Mouse (Mus musculus): Measurements from ENCODE around the gene Mrgprd. TPM values are rescaled to one million over a fixed set of nuclear protein-coding genes. Genes with fewer than 3 reads are reported as not detected.

Mrgprd gene
- polyA plus RNA-seq, 1 experiment = not detected

DNA sequence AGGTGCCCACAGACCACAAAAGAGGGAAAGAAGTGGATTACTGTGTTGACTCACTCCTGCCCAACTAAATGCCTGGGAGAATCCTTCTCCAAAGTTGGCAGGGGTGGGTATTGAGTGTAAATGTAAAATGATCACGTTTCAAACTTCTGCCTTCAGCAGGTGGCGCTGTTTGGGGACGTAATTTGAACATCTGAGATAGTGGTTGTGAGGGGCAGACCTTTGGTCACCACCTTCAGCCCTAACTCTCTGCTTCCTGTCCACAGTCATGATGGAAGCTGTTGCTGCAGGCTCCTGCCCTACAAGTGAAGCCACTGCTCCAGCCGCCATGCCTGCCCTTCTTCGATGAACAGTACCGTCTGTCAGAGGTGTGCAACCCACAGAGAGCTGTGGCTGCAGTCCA is 20.8 kb upstream of the Mrgprd start:
- no peak for TF ChIP-seq POLR2A (IDR thresholded peaks at IDR 0.05; ENCODE audit: low read depth, low read length)
- no peak for TF ChIP-seq CTCF (IDR thresholded peaks at IDR 0.05; ENCODE audit: extremely low read depth, insufficient read depth, insufficient read length, insufficient replicate concordance)
- Histone ChIP-seq H3K27me3 (ENCODE audit: control insufficient read depth, insufficient read depth, low read length) (no peaks in the 10 kb centered on the region), H3K36me3 (ENCODE audit: control insufficient read depth, insufficient read depth, low read length) (no peaks in the 10 kb centered on the region), H3K27ac (ENCODE audit: insufficient read depth, low read length) (no peak overlapping the region), H3K4me1 (ENCODE audit: control insufficient read depth, insufficient read depth, insufficient read length) (no peaks in the 10 kb centered on the region), H3K4me3 (ENCODE audit: extremely low read depth, insufficient read depth, insufficient read length) (no peak overlapping the region)
- DNase-seq (ENCODE audit: low read depth in 1 of 2, low spot score in 2 of 2) = no peak
- WGBS = 40% methylated on average over 6 of the region's 6 CpGs

DNA sequence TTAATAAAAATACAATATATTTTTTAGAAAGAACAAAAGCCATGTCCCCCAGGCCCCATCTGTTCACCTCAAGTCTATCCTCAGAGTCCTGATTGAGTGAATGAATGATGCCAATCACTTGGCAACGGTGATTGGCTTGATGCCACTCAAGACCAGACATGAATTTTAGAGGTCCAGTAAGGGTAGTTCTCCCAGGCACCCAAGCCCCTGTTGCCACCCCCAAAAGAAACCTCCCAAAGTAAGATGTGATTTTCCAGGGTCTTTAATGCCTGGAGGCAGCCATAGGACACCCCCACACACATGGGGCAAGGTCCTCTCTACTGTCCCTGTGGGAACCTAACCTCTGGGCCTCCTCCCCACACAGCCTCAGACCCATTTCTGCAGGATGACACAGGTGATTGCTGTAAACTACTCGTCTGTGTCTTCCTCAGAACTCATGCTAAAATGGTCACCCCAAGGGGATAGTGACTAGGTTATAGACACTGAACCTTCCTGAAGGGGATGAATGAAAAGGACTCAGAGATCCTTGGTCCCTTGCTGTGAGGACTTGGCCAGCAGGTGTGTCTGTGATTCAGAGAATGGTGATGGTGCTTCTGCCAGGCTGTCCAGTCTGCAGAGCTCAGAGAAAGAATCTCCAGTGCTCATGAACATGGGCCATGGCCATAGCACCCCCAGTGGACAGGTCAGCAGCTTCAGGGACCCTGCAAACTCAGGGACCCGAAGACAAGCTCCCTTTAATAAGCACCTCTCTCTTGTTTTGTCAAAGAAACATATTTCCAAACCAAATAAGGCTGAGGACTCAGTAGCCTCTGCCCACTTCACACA is 15.8 kb upstream of the Mrgprd start:
- 71% methylated on average over 3 of the region's 3 CpGs for WGBS
- DNase-seq (ENCODE audit: low read depth in 1 of 2, low spot score in 2 of 2) = no peak
- Histone ChIP-seq H3K36me3 (ENCODE audit: control insufficient read depth, insufficient read depth, low read length) (no peaks in the 10 kb centered on the region), H3K4me1 (ENCODE audit: control insufficient read depth, insufficient read depth, insufficient read length) (no peaks in the 10 kb centered on the region), H3K27me3 (ENCODE audit: control insufficient read depth, insufficient read depth, low read length) (no peaks in the 10 kb centered on the region), H3K4me3 (ENCODE audit: extremely low read depth, insufficient read depth, insufficient read length) (no peak overlapping the region), H3K27ac (ENCODE audit: insufficient read depth, low read length) (no peak overlapping the region)
- TF ChIP-seq POLR2A (IDR thresholded peaks at IDR 0.05; ENCODE audit: low read depth, low read length) (no peak), CTCF (IDR thresholded peaks at IDR 0.05; ENCODE audit: extremely low read depth, insufficient read depth, insufficient read length, insufficient replicate concordance) (no peak)

- Histone ChIP-seq H3K4me1 (ENCODE audit: control insufficient read depth, insufficient read depth, insufficient read length) (no peaks in the 10 kb centered on the region), H3K27me3 (ENCODE audit: control insufficient read depth, insufficient read depth, low read length) (no peaks in the 10 kb centered on the region), H3K27ac (ENCODE audit: insufficient read depth, low read length) (no peak overlapping the region), H3K36me3 (ENCODE audit: control insufficient read depth, insufficient read depth, low read length) (no peaks in the 10 kb centered on the region), H3K4me3 (ENCODE audit: extremely low read depth, insufficient read depth, insufficient read length) (no peak overlapping the region)
- 75% methylated on average over 7 of the region's 7 CpGs for WGBS
- no peak for TF ChIP-seq POLR2A (IDR thresholded peaks at IDR 0.05; ENCODE audit: low read depth, low read length)
- no peak for TF ChIP-seq CTCF (IDR thresholded peaks at IDR 0.05; ENCODE audit: extremely low read depth, insufficient read depth, insufficient read length, insufficient replicate concordance)
- DNase-seq (ENCODE audit: low read depth in 1 of 2, low spot score in 2 of 2) = no peak
These were observed 14.9 kb upstream of the Mrgprd start for GRCm38 (mm10) chr7:145299562-145300320.

GRCm38 (mm10) chr7:145300321-145301007 is 14.2 kb upstream of the Mrgprd start, which contains the start of gene Mrgprf:
Mrgprf (plus strand) TSS chr7:145300828.
- WGBS = 62% methylated on average over 12 of the region's 13 CpGs
- H3K27ac ChIP-seq (ENCODE audit: insufficient read depth, low read length) = no peak within 1 kb of the TSS

GRCm38 (mm10) chr7:145301008-145301340 is 13.7 kb upstream of the Mrgprd start:
- no peak for DNase-seq (ENCODE audit: low read depth in 1 of 2, low spot score in 2 of 2)
- Histone ChIP-seq H3K36me3 (ENCODE audit: control insufficient read depth, insufficient read depth, low read length) (no peaks in the 10 kb centered on the region), H3K27ac (ENCODE audit: insufficient read depth, low read length) (no peak overlapping the region), H3K27me3 (ENCODE audit: control insufficient read depth, insufficient read depth, low read length) (no peaks in the 10 kb centered on the region), H3K4me3 (ENCODE audit: extremely low read depth, insufficient read depth, insufficient read length) (no peak overlapping the region), H3K4me1 (ENCODE audit: control insufficient read depth, insufficient read depth, insufficient read length) (no peaks in the 10 kb centered on the region)
- no peak for TF ChIP-seq POLR2A (IDR thresholded peaks at IDR 0.05; ENCODE audit: low read depth, low read length)
- no peak for TF ChIP-seq CTCF (IDR thresholded peaks at IDR 0.05; ENCODE audit: extremely low read depth, insufficient read depth, insufficient read length, insufficient replicate concordance)

More at GRCm38 (mm10) chr7:145300321-145301007, 14.2 kb upstream of the Mrgprd start, which contains the start of gene Mrgprf:
- Histone ChIP-seq H3K4me3 (ENCODE audit: extremely low read depth, insufficient read depth, insufficient read length) (no peak within 1 kb of the TSS), H3K4me1 (ENCODE audit: control insufficient read depth, insufficient read depth, insufficient read length) (no peaks in the 10 kb centered on the region), H3K36me3 (ENCODE audit: control insufficient read depth, insufficient read depth, low read length) (no peaks in the 10 kb centered on the region), H3K27me3 (ENCODE audit: control insufficient read depth, insufficient read depth, low read length) (no peaks in the 10 kb centered on the region)
- no peak for TF ChIP-seq CTCF (IDR thresholded peaks at IDR 0.05; ENCODE audit: extremely low read depth, insufficient read depth, insufficient read length, insufficient replicate concordance)
- no peak for DNase-seq (ENCODE audit: low read depth in 1 of 2, low spot score in 2 of 2)

GRCm38 (mm10) chr7:145301341-145302005 is 13.2 kb upstream of the Mrgprd start:
- H3K4me1 ChIP-seq (ENCODE audit: control insufficient read depth, insufficient read depth, insufficient read length) = no peaks in the 10 kb centered on the region
- no peak overlapping the region for H3K4me3 ChIP-seq (ENCODE audit: extremely low read depth, insufficient read depth, insufficient read length)
- H3K27ac ChIP-seq (ENCODE audit: insufficient read depth, low read length) = no peak overlapping the region
- DNase-seq (ENCODE audit: low read depth in 1 of 2, low spot score in 2 of 2) = no peak
- 84% methylated on average over 6 of the region's 6 CpGs for WGBS
- TF ChIP-seq CTCF (IDR thresholded peaks at IDR 0.05; ENCODE audit: extremely low read depth, insufficient read depth, insufficient read length, insufficient replicate concordance) (no peak), POLR2A (IDR thresholded peaks at IDR 0.05; ENCODE audit: low read depth, low read length) (no peak)
- no peaks in the 10 kb centered on the region for H3K36me3 ChIP-seq (ENCODE audit: control insufficient read depth, insufficient read depth, low read length)
- H3K27me3 ChIP-seq (ENCODE audit: control insufficient read depth, insufficient read depth, low read length) = no peaks in the 10 kb centered on the region
